Mouse (Mus musculus) MEL (cell line): ENCODE results near the gene Klhl5.

Source experiments
- BHLHE40 ChIP-seq: IDR thresholded peaks from 2 replicates; pipeline ENCODE4 v1.6.1; 2012; ENCODE audit warnings: low read depth, mild to moderate bottlenecking, inconsistent platforms, low read length, improper control_type of control experiment, borderline replicate concordance
- CHD2 ChIP-seq: IDR thresholded peaks from 2 replicates; pipeline ENCODE4 v1.6.1; 2011; ENCODE audit warnings: low read length, improper control_type of control experiment
- CTCF ChIP-seq, 3 experiments: IDR thresholded peaks in 2 of 3; conservative IDR thresholded peaks in 1 of 3; 2 replicates each; pipeline ENCODE4 v1.5.1; 2011 to 2012; ENCODE audit warnings: low read length in 3 of 3, low read depth in 2 of 3, mild to moderate bottlenecking in 2 of 3, improper control_type of control experiment in 1 of 3, inconsistent platforms in 1 of 3, mixed read lengths in 1 of 3, moderate library complexity in 1 of 3; ENCODE audit not compliant: control insufficient read depth in 1 of 3, insufficient read depth in 1 of 3, poor library complexity in 1 of 3, severe bottlenecking in 1 of 3
- EP300 ChIP-seq, 2 experiments: IDR thresholded peaks; 2 replicates each; pipeline ENCODE4 v1.6.1; 2011; ENCODE audit warnings: improper control_type of control experiment in 2 of 2, low read length in 2 of 2, low read depth in 1 of 2, mild to moderate bottlenecking in 1 of 2
- GABPA ChIP-seq: IDR thresholded peaks from 2 replicates; pipeline ENCODE4 v1.6.1; 2012; ENCODE audit warnings: low read depth, mild to moderate bottlenecking, inconsistent platforms, low read length, improper control_type of control experiment, moderate library complexity
- POLR2A ChIP-seq, 2 experiments: IDR thresholded peaks; 2 replicates each; pipeline ENCODE4 v1.6.1; 2011 to 2012; ENCODE audit warnings: low read length in 2 of 2, mild to moderate bottlenecking in 2 of 2, control low read depth in 1 of 2, improper control_type of control experiment in 1 of 2, low read depth in 1 of 2, moderate library complexity in 1 of 2; ENCODE audit not compliant: control insufficient read depth in 1 of 2, insufficient read depth in 1 of 2, poor library complexity in 1 of 2
- RAD21 ChIP-seq: IDR thresholded peaks from 2 replicates; pipeline ENCODE4 v1.6.1; 2011; ENCODE audit warnings: mild to moderate bottlenecking, low read depth, low read length, improper control_type of control experiment
- USF1 ChIP-seq: IDR thresholded peaks from 2 replicates; pipeline ENCODE4 v1.6.1; 2014; ENCODE audit warnings: low read depth, mild to moderate bottlenecking, inconsistent platforms, low read length, improper control_type of control experiment, moderate library complexity
- ZC3H11A ChIP-seq: IDR thresholded peaks from 2 replicates; pipeline ENCODE4 v1.6.1; 2012; ENCODE audit warnings: low read depth, mild to moderate bottlenecking, inconsistent platforms, low read length, improper control_type of control experiment
- ZNF384 ChIP-seq: IDR thresholded peaks from 2 replicates; pipeline ENCODE4 v1.6.1; 2012; ENCODE audit warnings: low read depth, mild to moderate bottlenecking, inconsistent platforms, low read length, improper control_type of control experiment

- TF ChIP-seq POLR2A (IDR thresholded peaks at IDR 0.05; ENCODE audit: control insufficient read depth in 1 of 2, insufficient read depth in 1 of 2, low read depth in 1 of 2, low read length in 2 of 2, poor library complexity in 1 of 2) (no peak), CTCF (IDR thresholded peaks at IDR 0.05 in 2 of 3, conservative IDR thresholded peaks at IDR 0.05 in 1 of 3; ENCODE audit: control insufficient read depth in 1 of 3, insufficient read depth in 1 of 3, low read depth in 2 of 3, low read length in 3 of 3, poor library complexity in 1 of 3, severe bottlenecking in 1 of 3) (no peak), USF1 (no peak), ZC3H11A (no peak), RAD21 (no peak), EP300 (IDR thresholded peaks at IDR 0.05; ENCODE audit: low read depth in 1 of 2, low read length in 2 of 2) (no peak), CHD2 (no peak), ZNF384 (no peak), GABPA (no peak), BHLHE40 (no peak)
These were observed 42.4 kb downstream of the Klhl5 start for GRCm38 (mm10) chr5:65149706-65150105.
